Mouse (Mus musculus): ENCODE results near the gene Zfp3. TPM values are rescaled to one million over a fixed set of nuclear protein-coding genes. Genes with fewer than 3 reads are reported as not detected.

Zfp3 gene
- polyA plus RNA-seq, 1 experiment from 2014 or later: 4.2 TPM

GRCm38 (mm10) chr11:70815071-70815470, 51.1 kb downstream of the Zfp3 start:
- Histone ChIP-seq H3K9me3 (ENCODE audit: low read depth, low read length) (no peaks in the 10 kb centered on the region), H3K27me3 (ENCODE audit: insufficient read depth, low read length) (no peaks in the 10 kb centered on the region), H3K36me3 (ENCODE audit: insufficient read depth) (no peaks in the 10 kb centered on the region), H3K4me2 (no peak overlapping the region), H3K9ac (no peak overlapping the region), H3K4me1 (ENCODE audit: insufficient read depth) (no peaks in the 10 kb centered on the region), H3K27ac (ENCODE audit: low read depth) (no peak overlapping the region), H3K4me3 (ENCODE audit: low read depth, low read length) (no peak overlapping the region)
- ATAC-seq (ENCODE audit: insufficient read depth) (no peak), DNase-seq (no peak)
- TF ChIP-seq CTCF (IDR thresholded peaks at IDR 0.05; ENCODE audit: low read depth): no peak
- 79% methylated on average over 8 of the region's 8 CpGs for WGBS

GRCm38 (mm10) chr11:70815498-70816078, 51.6 kb downstream of the Zfp3 start:
- H3K9me3 ChIP-seq (ENCODE audit: low read depth, low read length): no peaks in the 10 kb centered on the region
- peak; percentile 84 for TF ChIP-seq CTCF (IDR thresholded peaks at IDR 0.05; ENCODE audit: low read depth)
- WGBS: 24% methylated on average over 6 of the region's 6 CpGs
- no peak overlapping the region for H3K4me2 ChIP-seq
- H3K9ac ChIP-seq: no peak overlapping the region
- H3K27me3 ChIP-seq (ENCODE audit: insufficient read depth, low read length): no peaks in the 10 kb centered on the region
- ATAC-seq (ENCODE audit: insufficient read depth) (0 out of 2 replicates have a peak, but pooled peaks have one; percentile 31), DNase-seq (peak; percentile 86)
- no peak overlapping the region for H3K4me3 ChIP-seq (ENCODE audit: low read depth, low read length)
- no peaks in the 10 kb centered on the region for H3K4me1 ChIP-seq (ENCODE audit: insufficient read depth)
- no peak overlapping the region for H3K27ac ChIP-seq (ENCODE audit: low read depth)
- no peaks in the 10 kb centered on the region for H3K36me3 ChIP-seq (ENCODE audit: insufficient read depth)

- Histone ChIP-seq H3K27me3 (ENCODE audit: insufficient read depth, low read length) (no peaks in the 10 kb centered on the region), H3K4me3 (ENCODE audit: low read depth, low read length) (no peak overlapping the region), H3K4me1 (ENCODE audit: insufficient read depth) (no peaks in the 10 kb centered on the region), H3K4me2 (no peak overlapping the region), H3K9ac (no peak overlapping the region), H3K27ac (ENCODE audit: low read depth) (no peak overlapping the region), H3K9me3 (ENCODE audit: low read depth, low read length) (no peaks in the 10 kb centered on the region), H3K36me3 (ENCODE audit: insufficient read depth) (no peaks in the 10 kb centered on the region)
- ATAC-seq (ENCODE audit: insufficient read depth): no peak
- TF ChIP-seq CTCF (IDR thresholded peaks at IDR 0.05; ENCODE audit: low read depth): no peak
- WGBS: 60% methylated on average over 4 of the region's 4 CpGs
- DNase-seq: no peak
Measured at GRCm38 (mm10) chr11:70816770-70817169, 52.8 kb downstream of the Zfp3 start.

- Histone ChIP-seq H3K4me1 (ENCODE audit: insufficient read depth) (no peaks in the 10 kb centered on the region), H3K36me3 (ENCODE audit: insufficient read depth) (no peaks in the 10 kb centered on the region), H3K4me2 (no peak overlapping the region), H3K9ac (no peak overlapping the region), H3K4me3 (ENCODE audit: low read depth, low read length) (no peak overlapping the region), H3K9me3 (ENCODE audit: low read depth, low read length) (no peaks in the 10 kb centered on the region), H3K27ac (ENCODE audit: low read depth) (no peak overlapping the region), H3K27me3 (ENCODE audit: insufficient read depth, low read length) (no peaks in the 10 kb centered on the region)
- no peak for TF ChIP-seq CTCF (IDR thresholded peaks at IDR 0.05; ENCODE audit: low read depth)
- ATAC-seq (ENCODE audit: insufficient read depth) (no peak), DNase-seq (no peak)
- 76% methylated on average over 8 of the region's 8 CpGs for whole genome bisulfite sequencing
Measured at GRCm38 (mm10) chr11:70820120-70820519, 56.1 kb downstream of the Zfp3 start.

GRCm38 (mm10) chr11:70821728-70822591, 58.0 kb downstream of the Zfp3 start:
- no peak for TF ChIP-seq CTCF (IDR thresholded peaks at IDR 0.05; ENCODE audit: low read depth)
- Histone ChIP-seq H3K9ac (no peak overlapping the region), H3K36me3 (ENCODE audit: insufficient read depth) (no peaks in the 10 kb centered on the region), H3K4me1 (ENCODE audit: insufficient read depth) (no peaks in the 10 kb centered on the region), H3K27me3 (ENCODE audit: insufficient read depth, low read length) (no peaks in the 10 kb centered on the region), H3K4me3 (ENCODE audit: low read depth, low read length) (no peak overlapping the region), H3K27ac (ENCODE audit: low read depth) (no peak overlapping the region), H3K9me3 (ENCODE audit: low read depth, low read length) (no peaks in the 10 kb centered on the region), H3K4me2 (no peak overlapping the region)
- DNase-seq: no peak
- 32% methylated on average over 17 of the region's 17 CpGs for WGBS
- ATAC-seq (ENCODE audit: insufficient read depth): no peak

Small RNA genes lying within 50 kb of the gene (microRNA-seq; reads per million reads assigned to microRNA genes)
- not detected for gene Gm22760 (ENCODE audit: borderline number of aligned reads)

Other genes starting within 250 kb of the Zfp3 start
- 0.38 TPM in 1 of 2 replicates, not detected in the other for gene Vmo1, start 249.6 kb upstream of the Zfp3 start, polyA plus RNA-seq (2014; fragmentation: Nextera tagmentation; extraction: Ambion mirVana)
- 0.30 and 0.55 TPM in 2 replicates for gene Gltpd2, start 245.0 kb upstream of the Zfp3 start, polyA plus RNA-seq (2014; fragmentation: Nextera tagmentation; extraction: Ambion mirVana)
- 778 and 813 TPM in 2 replicates for gene Psmb6, start 238.8 kb upstream of the Zfp3 start, polyA plus RNA-seq (2014; fragmentation: Nextera tagmentation; extraction: Ambion mirVana)
- gene Gm40193, start 231.3 kb upstream of the Zfp3 start, polyA plus RNA-seq (2014; fragmentation: Nextera tagmentation; extraction: Ambion mirVana): not detected in 2 replicates
- gene Pld2, start 224.1 kb upstream of the Zfp3 start, polyA plus RNA-seq (2014; fragmentation: Nextera tagmentation; extraction: Ambion mirVana): 5.9 and 6.4 TPM in 2 replicates
- 15.2 and 15.4 TPM in 2 replicates for gene Mink1, start 201.3 kb upstream of the Zfp3 start, polyA plus RNA-seq (2014; fragmentation: Nextera tagmentation; extraction: Ambion mirVana)
- gene 4930544D05Rik, start 148.4 kb upstream of the Zfp3 start, polyA plus RNA-seq (2014; fragmentation: Nextera tagmentation; extraction: Ambion mirVana): not detected in 2 replicates
- not detected in 2 replicates for gene Chrne, start 145.0 kb upstream of the Zfp3 start, polyA plus RNA-seq (2014; fragmentation: Nextera tagmentation; extraction: Ambion mirVana)
- gene Gp1ba, start 125.1 kb upstream of the Zfp3 start, polyA plus RNA-seq (2014; fragmentation: Nextera tagmentation; extraction: Ambion mirVana): 0.81 and 1.1 TPM in 2 replicates
- gene Rnf167, start 117.0 kb upstream of the Zfp3 start, polyA plus RNA-seq (2014; fragmentation: Nextera tagmentation; extraction: Ambion mirVana): 97.0 and 98.8 TPM in 2 replicates
- 128 and 133 TPM in 2 replicates for gene Slc25a11, start 116.7 kb upstream of the Zfp3 start, polyA plus RNA-seq (2014; fragmentation: Nextera tagmentation; extraction: Ambion mirVana)
- gene Pfn1, start 109.6 kb upstream of the Zfp3 start, polyA plus RNA-seq (2014; fragmentation: Nextera tagmentation; extraction: Ambion mirVana): 2,124 and 2,138 TPM in 2 replicates
- 12.7 and 19.6 TPM in 2 replicates for gene Eno3, start 107.0 kb upstream of the Zfp3 start, polyA plus RNA-seq (2014; fragmentation: Nextera tagmentation; extraction: Ambion mirVana)
- 141 and 167 TPM in 2 replicates for gene Spag7, start 94.8 kb upstream of the Zfp3 start, polyA plus RNA-seq (2014; fragmentation: Nextera tagmentation; extraction: Ambion mirVana)
- gene Camta2, start 76.1 kb upstream of the Zfp3 start, polyA plus RNA-seq (2014; fragmentation: Nextera tagmentation; extraction: Ambion mirVana): 15.3 and 16.2 TPM in 2 replicates
- 1.1 and 1.5 TPM in 2 replicates for gene Inca1, start 64.1 kb upstream of the Zfp3 start, polyA plus RNA-seq (2014; fragmentation: Nextera tagmentation; extraction: Ambion mirVana)
- gene Kif1c, start 63.7 kb upstream of the Zfp3 start, polyA plus RNA-seq (2014; fragmentation: Nextera tagmentation; extraction: Ambion mirVana): 12.4 and 13.7 TPM in 2 replicates
- gene Scimp, start 48.4 kb downstream of the Zfp3 start, polyA plus RNA-seq (2014; fragmentation: Nextera tagmentation; extraction: Ambion mirVana): not detected in 2 replicates
- gene Rabep1, start 80.6 kb downstream of the Zfp3 start, polyA plus RNA-seq (2014; fragmentation: Nextera tagmentation; extraction: Ambion mirVana): 32.3 and 32.6 TPM in 2 replicates
- 126 and 135 TPM in 2 replicates for gene Nup88, start 205.8 kb downstream of the Zfp3 start, polyA plus RNA-seq (2014; fragmentation: Nextera tagmentation; extraction: Ambion mirVana)
- 64.7 and 69.7 TPM in 2 replicates for gene Rpain, start 206.0 kb downstream of the Zfp3 start, polyA plus RNA-seq (2014; fragmentation: Nextera tagmentation; extraction: Ambion mirVana)
- 264 and 276 TPM in 2 replicates for gene C1qbp, start 218.8 kb downstream of the Zfp3 start, polyA plus RNA-seq (2014; fragmentation: Nextera tagmentation; extraction: Ambion mirVana)
- gene Dhx33, start 240.2 kb downstream of the Zfp3 start, polyA plus RNA-seq (2014; fragmentation: Nextera tagmentation; extraction: Ambion mirVana): 27.2 and 27.7 TPM in 2 replicates

Data from lung, embryonic 14.5 days (tissue).